Mouse (Mus musculus) layer of hippocampus, adult 11-12 months (tissue): ENCODE data around the gene Hat1.
A peak's percentile ranks its signal among the peaks of the same experiment; 100 is the strongest.
"Not testable (repeated sequence)": the region's sequence is repeated elsewhere in the genome, so short reads cannot be mapped to it uniquely, and the experiment has no call there.

ENCODE experiments used
- DNase-seq: peaks from one replicate; pipeline ENCODE4 v3.0.0; 2022; ENCODE audit warnings: low spot score

Gene Hat1

DNA sequence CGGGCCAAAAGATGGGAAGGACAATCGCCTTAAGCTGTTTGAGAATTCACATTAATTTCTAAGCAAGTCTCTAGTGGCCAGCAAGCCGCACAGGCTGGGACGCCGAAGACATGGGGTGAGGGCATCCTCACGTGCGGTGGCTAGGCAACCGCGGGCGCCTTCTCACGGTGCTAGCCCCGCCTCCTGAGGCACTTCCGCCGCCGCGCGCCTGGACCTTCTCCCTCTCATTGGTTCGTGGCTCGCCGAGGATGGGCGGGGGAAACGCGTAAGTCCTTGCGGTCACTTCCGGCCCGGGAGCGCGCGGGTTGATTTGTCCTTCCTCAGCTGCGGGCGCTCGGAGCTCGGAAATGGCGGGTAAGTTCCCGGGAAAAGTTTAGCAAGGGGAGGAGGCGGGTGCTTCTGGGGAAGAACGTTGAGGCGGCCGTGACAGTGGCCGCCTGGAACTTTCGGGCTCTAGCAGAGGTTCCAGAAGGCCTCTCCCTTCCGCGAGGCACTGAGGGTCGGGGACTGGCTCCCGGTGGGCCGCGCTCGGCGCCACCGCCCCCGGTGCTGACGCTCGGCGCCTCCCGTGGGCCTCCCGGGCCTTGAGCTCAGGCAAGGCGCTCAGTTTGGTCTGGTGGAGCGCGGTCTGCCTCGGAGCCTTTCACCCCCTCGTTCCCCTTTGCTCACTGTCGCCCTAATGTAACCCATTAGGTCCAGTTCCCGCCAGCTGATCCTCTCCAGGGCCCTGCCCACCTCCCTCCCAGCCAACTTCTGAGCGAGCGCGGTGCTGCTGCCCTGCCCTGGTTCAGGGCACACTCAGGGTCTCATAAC lies at the start of gene Hat1:
Gene Hat1 (plus strand): TSS at position 8 of the 813 bp plus-strand sequence.
- peak; percentile 94 for DNase-seq

DNA sequence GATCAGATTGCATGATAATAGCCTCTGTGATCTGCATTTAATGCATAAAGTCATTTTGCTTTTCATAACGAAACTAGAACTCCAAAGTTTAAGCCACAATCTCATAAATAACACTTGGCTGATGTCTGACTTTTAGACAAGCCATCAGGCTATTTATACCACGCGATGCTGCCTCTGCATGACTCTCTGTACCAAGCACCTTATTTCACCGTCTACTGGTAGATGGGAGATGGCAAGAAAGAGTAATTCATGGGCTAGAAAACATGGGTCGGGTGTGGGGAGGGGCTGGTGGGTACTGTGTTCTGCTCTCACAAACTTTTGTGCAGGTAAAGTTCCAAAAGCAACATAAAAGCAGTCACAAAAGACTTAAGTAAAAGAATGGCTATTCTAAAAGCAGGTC lies 48.6 kb upstream of the Hat1 start:
- DNase-seq = no peak

DNA sequence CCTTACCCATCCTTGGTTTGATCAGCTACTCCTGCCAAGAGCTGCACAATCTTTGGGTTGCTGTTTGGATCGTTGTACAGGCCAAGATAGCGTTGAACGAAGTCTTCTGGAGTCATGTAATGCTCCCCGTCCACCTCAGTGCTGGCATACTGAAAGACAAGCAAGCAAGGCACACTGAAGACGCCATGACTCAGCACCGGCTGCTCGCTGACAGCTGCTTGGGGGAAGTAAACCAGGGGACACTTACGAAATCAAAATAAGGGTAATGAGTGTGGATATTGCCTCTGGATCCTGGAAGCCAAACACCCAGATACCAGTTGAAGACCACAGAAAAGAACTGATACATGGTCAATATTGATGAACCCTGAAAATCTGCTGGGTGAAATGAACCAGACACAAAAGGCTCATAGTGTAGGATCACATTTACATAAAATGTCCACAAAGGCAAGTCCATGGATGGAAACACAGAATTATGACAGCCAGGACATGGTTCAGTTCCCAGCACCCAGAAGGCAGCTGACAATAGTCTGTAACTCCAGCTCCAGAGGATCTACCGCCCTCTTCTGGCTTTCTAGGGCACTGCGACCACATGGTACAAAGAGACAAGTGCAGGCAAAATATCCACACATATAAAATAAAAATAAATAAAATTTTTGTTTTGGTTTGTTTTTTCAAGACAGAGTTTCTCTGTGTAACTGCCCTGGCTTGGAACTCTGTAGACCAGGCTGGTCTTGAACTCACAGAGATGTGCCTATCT lies 44.7 kb upstream of the Hat1 start:
- DNase-seq = no peak

DNA sequence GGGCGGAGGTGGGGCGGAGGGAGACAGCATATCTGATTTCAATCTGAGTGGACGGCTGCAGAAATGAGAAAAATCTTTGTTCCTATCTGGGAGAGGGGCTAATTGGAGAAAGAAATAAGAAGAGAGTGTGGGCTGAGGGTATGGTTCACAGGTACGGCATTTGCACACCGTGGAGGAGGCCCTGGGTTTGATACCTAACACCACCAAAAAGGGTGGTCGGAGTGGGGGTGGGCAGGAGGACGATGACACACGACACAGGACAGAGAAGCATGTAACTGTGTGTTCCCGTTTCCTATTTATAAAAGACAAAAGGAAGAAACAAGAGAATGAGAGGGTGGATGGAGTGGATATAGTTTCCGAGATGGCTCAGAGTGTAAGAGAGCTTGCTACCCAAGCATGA lies 41.6 kb upstream of the Hat1 start:
- DNase-seq = no peak

DNA sequence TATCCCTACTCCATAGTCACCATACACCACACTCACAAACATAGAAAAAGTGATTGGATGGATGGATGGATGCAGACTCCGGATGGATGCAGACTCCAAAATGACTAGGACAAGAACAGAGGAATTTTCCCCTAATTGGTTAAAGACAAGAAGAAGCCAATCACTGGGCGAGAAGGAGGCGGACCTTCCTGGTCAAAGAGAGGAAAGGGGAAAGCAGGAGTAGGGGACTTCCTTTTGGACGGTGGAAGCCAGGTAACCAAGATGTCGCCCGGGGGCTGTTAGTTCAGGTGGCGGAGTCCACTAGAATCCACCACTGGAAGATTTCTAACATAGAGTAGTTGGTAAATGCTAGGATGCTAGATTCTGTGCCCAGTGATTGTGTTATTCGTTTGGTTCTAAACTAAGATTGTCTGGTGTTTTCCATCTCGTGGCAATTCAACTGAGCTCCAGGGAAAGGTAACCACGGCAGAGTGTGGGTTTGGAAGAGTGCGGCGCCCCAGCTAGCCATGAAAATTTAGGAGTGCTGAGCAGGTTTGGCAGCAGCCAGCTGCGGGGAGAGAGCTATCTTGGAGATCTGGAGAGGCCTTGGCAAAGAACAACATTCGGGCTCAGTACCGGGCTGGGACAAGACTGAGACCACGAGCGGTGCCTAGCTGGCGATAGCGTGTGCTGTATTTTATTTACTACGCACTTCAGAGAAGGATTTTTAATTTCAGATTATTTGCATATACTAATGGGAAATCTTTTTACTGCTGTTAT lies 40.8 kb upstream of the Hat1 start:
- no peak for DNase-seq

DNA sequence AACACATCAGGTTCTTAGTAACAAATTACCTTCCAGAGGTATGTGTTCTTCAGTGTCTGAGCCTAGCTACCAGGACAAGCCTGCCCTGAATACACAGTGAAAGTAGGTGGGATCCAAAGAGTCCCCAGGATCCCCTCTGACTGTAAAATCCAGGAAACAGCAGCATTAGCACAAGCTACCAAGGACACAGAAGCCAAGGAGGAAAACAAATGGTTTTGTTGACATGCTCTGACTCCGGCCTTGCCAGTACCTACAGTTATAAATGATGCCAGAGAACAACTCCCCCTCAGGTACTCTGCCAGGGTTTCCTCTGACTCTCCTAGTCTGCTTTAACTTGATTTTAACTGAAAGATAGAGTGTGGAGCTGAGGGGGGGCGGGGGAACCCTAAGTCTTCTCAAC lies 39.2 kb upstream of the Hat1 start:
- DNase-seq = no peak

DNA sequence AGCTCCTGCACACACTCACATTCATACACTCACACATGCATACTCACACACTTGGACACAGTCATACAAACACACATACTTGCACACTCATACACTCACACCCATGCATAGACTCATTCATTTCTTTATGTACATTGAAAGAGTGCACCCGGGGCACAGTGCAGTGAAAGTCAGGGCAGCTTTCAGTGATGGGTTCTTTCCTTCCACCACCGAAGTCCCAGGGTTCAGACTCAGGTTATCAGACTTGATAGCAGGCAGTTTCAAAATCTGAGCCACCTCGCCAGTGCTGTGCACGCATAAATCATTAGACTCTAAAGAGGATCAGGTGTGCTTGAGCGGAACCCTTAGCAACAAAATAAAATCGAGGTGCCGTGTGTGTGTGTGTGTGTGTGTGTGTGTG lies 38.6 kb upstream of the Hat1 start:
- no peak for DNase-seq

DNA sequence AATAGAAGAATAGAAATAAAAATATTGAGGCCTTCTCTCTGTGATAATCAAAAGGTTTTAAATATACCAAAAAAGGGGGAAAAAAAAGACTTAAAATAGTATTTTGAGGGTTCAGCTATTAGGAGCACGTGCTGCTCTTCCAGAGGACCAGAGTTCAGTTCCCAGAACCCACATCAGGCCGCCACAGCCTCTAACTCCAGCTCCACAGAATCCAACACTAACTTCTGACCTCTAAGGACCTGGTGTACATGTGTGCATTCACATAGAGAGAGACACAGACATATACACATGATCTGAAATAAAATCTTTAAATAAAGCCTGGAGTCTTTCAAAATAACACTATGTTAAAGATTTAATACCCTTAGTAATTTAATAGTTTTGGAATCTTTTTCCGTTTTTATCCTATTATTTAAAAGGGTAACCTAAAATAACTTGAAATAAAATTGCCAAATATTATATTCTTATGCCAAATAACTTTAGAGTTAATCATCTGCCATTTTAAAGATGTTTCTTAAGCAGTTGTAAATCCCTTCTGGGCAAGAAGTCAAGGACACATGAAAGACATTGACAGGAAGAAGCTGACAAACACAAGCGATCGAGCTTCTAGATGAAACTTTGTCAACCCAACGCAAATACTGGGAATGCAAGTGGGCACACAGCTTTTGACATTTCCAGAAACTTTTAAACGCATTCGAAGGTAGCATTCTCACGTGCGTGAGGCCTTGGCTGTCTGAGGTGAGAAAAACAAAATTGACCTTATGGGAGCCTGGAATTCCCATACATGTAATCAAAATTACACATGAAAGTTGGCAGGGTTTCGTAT lies 37.6 kb upstream of the Hat1 start:
- DNase-seq = no peak

DNA sequence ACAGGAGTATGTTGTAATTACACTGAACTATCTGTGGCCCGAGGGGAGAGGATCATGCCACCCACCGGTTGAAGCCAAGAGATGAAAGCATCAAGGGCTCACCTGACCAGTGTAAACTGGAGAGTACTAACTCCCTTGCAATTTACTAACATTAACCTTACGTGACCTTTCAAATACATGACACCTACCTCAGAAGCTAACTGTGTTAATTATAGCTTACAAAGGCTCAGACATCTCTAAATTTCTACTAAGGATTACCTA lies 37.1 kb upstream of the Hat1 start:
- DNase-seq = no peak

DNA sequence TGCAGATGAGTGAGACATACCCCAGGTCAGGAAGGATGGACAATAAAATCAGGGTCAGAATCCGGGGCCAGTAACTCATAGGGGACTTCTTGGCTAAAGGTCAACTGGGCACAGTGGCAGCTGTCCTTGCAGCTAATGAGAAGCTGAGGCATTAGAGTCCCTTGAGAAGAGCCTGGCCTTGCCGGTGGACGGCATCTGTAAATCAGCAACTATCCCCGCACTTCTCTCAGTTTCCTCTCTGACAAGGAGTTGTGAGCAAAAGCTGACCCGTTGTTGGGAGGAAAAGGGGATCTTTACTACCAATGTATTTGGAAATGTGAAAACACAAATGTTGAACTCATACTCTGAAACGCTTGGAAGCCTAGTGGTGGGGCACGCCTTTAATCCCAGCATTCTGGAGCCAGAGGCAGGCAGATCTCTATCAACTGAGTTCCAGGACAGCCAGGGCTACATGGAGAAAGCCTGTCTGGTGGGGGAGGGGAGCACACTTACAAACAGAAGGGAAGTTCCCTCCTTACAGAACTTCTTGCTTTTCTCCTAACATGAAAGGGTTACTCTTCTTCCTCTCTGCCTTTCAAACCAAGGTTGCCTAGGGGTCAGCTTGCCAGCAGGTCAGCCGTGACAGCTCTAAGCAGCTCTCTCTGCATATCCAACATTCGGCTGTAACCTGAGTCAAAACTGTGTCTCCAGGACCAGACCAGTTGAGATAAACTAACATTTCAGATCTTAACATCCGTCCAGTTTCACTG lies 35.3 kb upstream of the Hat1 start:
- DNase-seq = no peak

DNA sequence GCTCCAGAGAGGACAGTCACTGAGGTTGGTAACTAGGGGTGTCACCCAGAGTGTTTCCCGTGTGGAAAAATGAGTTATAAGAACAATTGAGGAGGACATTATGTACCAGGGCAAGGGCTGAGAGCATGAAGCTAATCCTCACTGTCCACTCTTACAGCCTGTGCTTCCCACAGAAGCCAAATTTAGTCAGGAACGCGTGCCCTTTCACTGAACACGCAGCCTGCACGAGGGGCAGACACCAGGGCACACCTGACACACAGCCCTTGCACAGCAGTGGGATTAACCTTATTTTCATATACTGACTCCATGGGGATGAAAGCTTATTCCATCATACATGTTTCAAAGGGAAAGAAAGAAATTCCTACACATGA lies 34.7 kb upstream of the Hat1 start:
- DNase-seq = no peak

DNA sequence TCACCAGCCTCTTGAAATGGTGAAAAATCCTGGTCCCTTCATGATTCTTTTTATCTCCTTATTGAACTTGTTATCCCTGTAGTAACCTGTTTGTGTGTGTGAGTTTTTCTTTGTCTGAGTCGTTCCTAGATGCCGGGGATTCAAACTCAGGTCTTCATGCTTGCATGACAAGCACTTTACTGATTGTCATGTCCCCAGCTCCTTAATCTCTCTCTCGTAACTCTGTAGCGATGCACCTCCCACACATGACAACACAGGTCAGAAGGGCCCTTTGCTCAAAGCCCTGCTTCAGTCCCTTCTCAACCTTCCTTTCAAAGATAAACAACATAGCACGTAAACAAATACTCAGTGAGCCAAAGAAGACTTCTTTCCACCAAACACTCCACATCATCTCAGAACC lies 30.4 kb upstream of the Hat1 start:
- DNase-seq = no peak

DNA sequence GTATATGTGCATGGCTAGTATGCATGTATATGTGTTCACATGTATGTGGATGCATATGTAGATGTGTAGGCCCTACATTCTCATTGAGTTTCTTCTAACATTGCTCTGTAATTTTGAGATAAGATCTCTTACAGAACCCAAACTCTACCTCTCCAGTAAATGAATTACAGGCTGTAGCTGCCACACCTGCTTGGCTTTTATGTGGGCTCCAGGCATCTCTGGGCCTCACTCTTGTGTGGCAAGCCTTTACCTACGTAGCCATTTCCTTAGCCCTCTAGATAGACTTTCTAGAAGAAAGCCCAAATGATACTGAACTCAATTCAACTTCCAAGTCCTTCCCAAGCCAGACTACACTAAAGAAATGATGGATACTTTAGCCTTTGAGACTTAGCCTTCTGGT lies 28.6 kb upstream of the Hat1 start:
- DNase-seq = no peak

DNA sequence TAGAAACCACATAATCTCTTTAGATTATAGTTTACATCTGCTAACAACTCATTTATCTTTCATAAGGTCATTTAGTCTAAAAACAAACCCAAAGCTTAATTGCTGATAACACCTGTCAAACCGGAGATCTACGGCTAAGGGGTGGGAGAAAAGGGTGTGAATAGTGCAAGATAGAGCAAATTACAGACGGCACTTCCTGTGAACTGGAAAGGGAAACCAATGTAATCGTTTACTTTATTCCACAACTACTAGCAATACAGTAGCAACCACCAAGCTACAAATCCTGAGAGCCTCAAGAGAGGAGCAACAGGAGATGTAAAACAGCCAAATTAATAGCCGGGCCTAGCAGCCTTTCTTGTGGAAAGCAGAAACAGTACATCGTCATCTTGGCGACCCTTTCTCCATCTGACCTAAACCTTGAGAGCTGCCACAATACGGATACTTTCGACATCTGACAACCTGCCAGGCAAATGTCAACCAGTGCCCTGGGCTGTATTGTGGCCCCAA lies 22.1 kb upstream of the Hat1 start:
- DNase-seq = peak; percentile 27

DNA sequence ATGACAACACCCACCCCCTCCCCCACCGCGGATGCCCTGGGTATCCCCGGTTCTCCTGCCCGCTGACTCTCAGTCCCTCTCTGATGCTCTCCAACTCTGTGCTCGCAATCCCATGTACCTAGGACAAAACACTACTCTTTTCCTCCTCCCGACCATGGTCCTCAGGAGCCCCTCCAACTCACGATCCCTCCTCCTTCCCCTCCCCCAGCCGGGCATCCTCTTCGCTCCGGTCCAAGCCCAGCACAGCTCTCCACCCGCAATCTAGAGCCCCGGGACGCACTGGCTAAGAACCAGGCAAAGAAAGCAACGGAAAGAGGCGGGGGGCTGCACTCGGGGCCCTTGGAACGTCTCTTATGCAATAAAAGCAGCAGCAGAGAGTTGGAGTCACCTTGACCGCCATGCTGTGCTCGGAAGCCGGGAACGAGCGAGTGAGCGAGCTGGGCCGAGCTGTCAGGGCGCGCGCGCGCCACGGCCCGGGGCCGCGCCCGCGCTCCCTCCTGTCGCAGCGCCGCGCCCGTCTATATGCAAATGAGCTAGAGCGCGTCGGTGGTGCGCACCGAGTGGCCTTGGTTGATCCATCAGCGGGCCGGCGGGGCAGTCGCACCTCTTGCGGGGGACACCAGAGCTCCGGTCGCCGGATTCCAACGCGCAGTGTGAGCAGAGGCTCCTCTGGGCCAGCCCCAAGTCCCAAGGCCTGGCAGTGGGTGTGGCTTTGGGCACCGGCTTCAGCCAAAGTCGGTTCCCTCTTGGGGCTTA lies 21.5 kb upstream of the Hat1 start, which contains the start of gene Slc25a12:
Gene Slc25a12 (minus strand): TSS at position 625 of the 756 bp plus-strand sequence.
- peak; percentile 76 for DNase-seq

DNA sequence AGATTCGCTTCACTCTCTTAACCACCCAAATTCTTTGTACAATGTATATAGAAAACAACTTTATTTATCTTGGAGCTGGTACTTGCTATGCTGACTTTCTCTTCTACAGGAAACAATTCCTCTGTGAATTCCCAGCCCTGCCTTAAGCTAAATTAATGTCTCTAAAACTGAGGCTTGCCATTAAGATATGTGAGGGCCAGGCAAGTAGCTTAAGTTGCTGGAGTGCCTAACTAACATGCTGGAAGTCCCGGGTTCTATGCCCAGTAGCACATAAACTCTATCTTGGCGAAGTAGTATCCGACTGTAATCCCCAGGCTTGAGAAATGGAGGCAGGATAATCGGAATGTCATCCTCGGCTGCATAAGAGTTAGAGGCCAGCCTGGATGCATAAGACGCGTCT lies 20.7 kb upstream of the Hat1 start:
- no peak for DNase-seq

DNA sequence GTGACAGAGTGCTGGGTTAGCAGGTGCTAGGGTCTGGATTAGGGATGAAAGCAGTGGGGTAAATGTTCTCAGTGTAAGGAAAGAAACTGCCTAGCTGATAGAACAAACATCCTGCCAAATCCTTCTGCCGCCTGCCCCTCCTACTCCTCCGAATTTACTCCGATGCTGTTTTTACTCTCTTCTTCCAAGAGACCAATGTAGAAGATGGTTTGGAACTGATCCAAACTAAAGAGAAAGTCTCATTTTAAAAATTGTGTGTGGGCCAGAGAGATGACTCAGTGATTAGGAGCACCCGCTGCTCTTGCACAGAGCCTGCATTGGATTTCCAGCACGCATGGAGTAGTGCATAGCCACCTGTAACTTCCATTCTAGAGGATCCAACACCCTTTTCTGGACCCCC lies 17.0 kb upstream of the Hat1 start:
- peak; percentile 32 for DNase-seq

DNA sequence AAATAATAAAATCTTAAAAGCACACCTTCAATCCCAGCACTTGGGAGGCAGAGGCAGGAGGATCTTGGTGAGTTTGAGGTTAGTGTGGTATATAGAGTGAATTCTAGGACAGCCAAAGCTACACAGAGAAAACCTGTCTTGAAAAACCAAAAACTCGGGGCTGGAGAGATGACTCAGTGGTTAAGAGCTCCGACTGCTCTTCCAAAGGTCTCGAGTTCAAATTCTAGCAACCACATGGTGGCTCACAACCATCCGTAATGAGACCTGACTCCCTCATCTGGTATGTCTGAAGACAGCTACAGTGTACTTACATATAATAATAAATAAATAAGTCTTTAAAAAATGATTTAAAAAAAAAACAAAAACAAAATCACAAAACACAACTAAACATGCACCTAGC lies 16.5 kb upstream of the Hat1 start:
- not testable (repeated sequence) for DNase-seq

DNA sequence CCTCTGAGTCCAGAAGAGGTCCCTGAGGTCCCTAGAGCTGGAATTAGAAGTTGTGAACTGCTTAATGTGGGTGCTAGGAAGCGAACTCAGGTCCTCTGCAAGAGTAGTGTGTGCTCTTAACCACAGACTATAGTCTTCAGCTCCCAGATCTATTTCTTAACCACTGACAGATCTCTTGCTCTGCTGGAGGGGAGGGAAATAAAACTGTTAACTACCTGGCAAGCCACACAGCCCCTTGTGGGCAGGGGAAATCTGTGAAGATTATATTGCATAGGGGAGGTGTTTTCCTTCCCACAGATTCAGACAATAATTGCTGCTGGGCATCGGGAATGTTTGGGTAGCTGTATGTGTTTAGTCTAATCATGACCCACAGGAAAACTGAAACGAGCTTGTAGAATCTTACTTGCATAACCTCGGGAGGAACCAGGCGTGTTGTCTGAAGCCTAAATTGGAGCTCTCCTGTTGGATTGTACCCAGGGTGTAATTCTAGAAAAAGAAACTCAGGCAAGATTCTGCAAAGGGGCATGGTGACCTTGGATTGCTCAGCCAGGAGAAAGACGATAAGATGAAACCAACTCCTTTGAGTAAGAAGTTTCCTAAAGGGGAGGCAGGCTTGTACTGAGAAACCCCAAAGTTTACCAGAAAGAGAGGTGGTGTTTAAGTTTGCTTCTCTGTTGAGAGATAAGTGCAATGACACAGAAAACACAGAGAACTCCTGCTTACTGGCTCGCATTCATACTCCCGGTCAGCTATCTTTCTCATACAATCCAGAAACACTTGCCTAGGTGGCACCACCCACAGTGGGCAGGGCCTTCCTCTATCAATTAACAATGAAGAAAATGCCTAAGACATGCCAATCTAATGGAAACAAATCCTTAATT lies 14.2 kb upstream of the Hat1 start:
- DNase-seq = no peak
